8 mouse cellular contexts compared by ENCODE assay signal in genomic region chr7:116039196-116039537, GRCm38 (mm10). TPM values are rescaled to one million over a fixed set of nuclear protein-coding genes. Genes with fewer than 3 reads are reported as not detected.
DNase-seq lines count a peak whose midpoint lies in the region; ATAC-seq and TF ChIP-seq lines count a peak whose summit lies in the region.

TSS of gene 1110004F10Rik (plus strand) at chr7:116039397.

- H3K9me3 ChIP-seq in lung, embryonic 14.5 days (ENCODE audit: low read depth, low read length) = no peaks in the 10 kb centered on the region
- H3K9me3 ChIP-seq in hindbrain, embryonic 13.5 days = no peaks in the 10 kb centered on the region
- H3K9me3 ChIP-seq in neural tube, embryonic 15.5 days (replicated peaks) = no peaks in the 10 kb centered on the region

- peak within 1 kb of the TSS; percentile 24; the same call in 1 of the 2 replicates for H3K9ac ChIP-seq in lung, embryonic 14.5 days
- H3K9ac ChIP-seq in hindbrain, embryonic 13.5 days = peak within 1 kb of the TSS; percentile 71
- H3K9ac ChIP-seq in liver, adult 2 months (ENCODE audit: low read depth, low read length) = peak within 1 kb of the TSS; percentile 12; the same call in 1 of the 2 replicates
- H3K9ac ChIP-seq in neural tube, embryonic 15.5 days (replicated peaks) = peak within 1 kb of the TSS; percentile 51

- 0 out of 2 replicates have a peak, but pooled peaks have one; percentile 19 for ATAC-seq in lung, embryonic 14.5 days (ENCODE audit: insufficient read depth)
- no peak; the same call in 1 of the 2 replicates for ATAC-seq in hindbrain, embryonic 13.5 days (ENCODE audit: low FRiP score)
- ATAC-seq in neural tube, embryonic 15.5 days (ENCODE audit: low FRiP score) = no peak; the same call in 1 of the 2 replicates

- no peaks in the 10 kb centered on the region for H3K79me2 ChIP-seq in liver, adult 2 months (ENCODE audit: control insufficient read depth, insufficient read depth, low read length)

- H3K36me3 ChIP-seq in lung, embryonic 14.5 days (ENCODE audit: insufficient read depth) = no peaks in the 10 kb centered on the region
- no peaks in the 10 kb centered on the region for H3K36me3 ChIP-seq in hindbrain, embryonic 13.5 days
- H3K36me3 ChIP-seq in liver, adult 2 months (ENCODE audit: control insufficient read depth, insufficient read depth, low read length) = no peaks in the 10 kb centered on the region
- H3K36me3 ChIP-seq in neural tube, embryonic 15.5 days = no peaks in the 10 kb centered on the region

- TF ChIP-seq CTCF in lung, embryonic 14.5 days (IDR thresholded peaks at IDR 0.05; ENCODE audit: low read depth) = no peak
- TF ChIP-seq CTCF in liver, adult 2 months (IDR thresholded peaks at IDR 0.05; ENCODE audit: low read depth, low read length) = no peak

- H3K27me3 ChIP-seq in lung, embryonic 14.5 days (ENCODE audit: insufficient read depth, low read length) = peaks cover 42% of the 10 kb centered on the region
- H3K27me3 ChIP-seq in hindbrain, embryonic 13.5 days = peaks cover 74% of the 10 kb centered on the region
- H3K27me3 ChIP-seq in liver, adult 2 months (ENCODE audit: control insufficient read depth, insufficient read depth, low read length) = peaks cover 12% of the 10 kb centered on the region
- H3K27me3 ChIP-seq in neural tube, embryonic 15.5 days (replicated peaks) = peaks cover 53% of the 10 kb centered on the region

- no peaks in the 10 kb centered on the region for H3K4me1 ChIP-seq in lung, embryonic 14.5 days (ENCODE audit: insufficient read depth)
- peaks cover 30% of the 10 kb centered on the region for H3K4me1 ChIP-seq in hindbrain, embryonic 13.5 days (replicated peaks)
- peaks cover 8% of the 10 kb centered on the region for H3K4me1 ChIP-seq in liver, adult 2 months (ENCODE audit: control insufficient read depth, insufficient read depth, low read length)
- peaks cover 34% of the 10 kb centered on the region for H3K4me1 ChIP-seq in neural tube, embryonic 15.5 days

- H3K4me2 ChIP-seq in lung, embryonic 14.5 days = peak within 1 kb of the TSS; percentile 99
- peak within 1 kb of the TSS; percentile 88 for H3K4me2 ChIP-seq in hindbrain, embryonic 13.5 days
- H3K4me2 ChIP-seq in neural tube, embryonic 15.5 days = peak within 1 kb of the TSS; percentile 99

- peak; percentile 14 for DNase-seq in lung, embryonic 14.5 days
- no peak for DNase-seq in lung, postnatal 36 days
- DNase-seq in adrenal gland, postnatal 10 days = no peak
- peak; percentile 9 for DNase-seq in gastrocnemius, adult 18-20 months (ENCODE audit: low spot score)
- DNase-seq in liver, adult 2 months (ENCODE audit: extremely low read depth, low read depth, low spot score) = peak; percentile 1
- DNase-seq in cerebellum, adult 11-12 months = no peak

- H3K27ac ChIP-seq in lung, embryonic 14.5 days (ENCODE audit: low read depth) = no peak within 1 kb of the TSS
- H3K27ac ChIP-seq in hindbrain, embryonic 13.5 days = peak within 1 kb of the TSS; percentile 37; the same call in 1 of the 2 replicates
- H3K27ac ChIP-seq in liver, adult 2 months (replicated peaks; ENCODE audit: insufficient read depth, low read depth, low read length) = no peak within 1 kb of the TSS
- peak within 1 kb of the TSS; percentile 71 for H3K27ac ChIP-seq in neural tube, embryonic 15.5 days (replicated peaks)

- no peak for TF ChIP-seq POLR2A in liver, adult 2 months (IDR thresholded peaks at IDR 0.05; ENCODE audit: extremely low read depth, insufficient read depth, low read length)

- under 1% methylated on average over 11 of the region's 11 CpGs for WGBS in lung, embryonic 14.5 days
- WGBS in hindbrain, embryonic 13.5 days = 2% methylated on average over 11 of the region's 11 CpGs
- WGBS in liver, adult 2 months = 8% methylated on average over 11 of the region's 11 CpGs
- WGBS in neural tube, embryonic 15.5 days = 0% methylated on average over 10 of the region's 11 CpGs

- peak within 1 kb of the TSS; percentile 50 for H3K4me3 ChIP-seq in lung, embryonic 14.5 days (ENCODE audit: low read depth, low read length)
- H3K4me3 ChIP-seq in hindbrain, embryonic 13.5 days = peak within 1 kb of the TSS; percentile 48
- H3K4me3 ChIP-seq in liver, adult 2 months (ENCODE audit: insufficient read depth, low read depth, low read length) = peak within 1 kb of the TSS; percentile 47
- peak within 1 kb of the TSS; percentile 52 for H3K4me3 ChIP-seq in neural tube, embryonic 15.5 days (replicated peaks)

RNA-seq across cellular contexts. Expression of gene 1110004F10Rik, which starts in this region (rescaled TPM):
- 275 and 286 TPM in 2 replicates for polyA plus RNA-seq in lung, embryonic 14.5 days (2014; fragmentation: Nextera tagmentation; extraction: Ambion mirVana)
- 10 to 100 TPM; 91.7 to 93.5 TPM for total RNA-seq in adrenal gland, postnatal 10 days (2021)
- 10 to 100 TPM; 44.7 to 46.5 TPM for total RNA-seq in gastrocnemius, adult 18-20 months (2021)
- 311 and 322 TPM in 2 replicates for polyA plus RNA-seq in hindbrain, embryonic 13.5 days (2015; fragmentation: Nextera tagmentation; extraction: Ambion mirVana)
- 38.1 and 44.8 TPM in 2 replicates for total RNA-seq in liver, adult 2 months (2014; rRNA removed)
- 30.4 and 32.1 TPM in 2 replicates for polyA plus RNA-seq in liver, adult 2 months (2012; rRNA removed)
- 287 and 295 TPM in 2 replicates for polyA plus RNA-seq in neural tube, embryonic 15.5 days (2015; fragmentation: Nextera tagmentation; extraction: Ambion mirVana)

Comparison
In these comparisons a context has a peak if more than half of its experiments do, and no peak if none do; other contexts are left out.
1. DNase-seq: peak in lung, embryonic 14.5 days (single experiment), gastrocnemius, adult 18-20 months (single experiment) and liver, adult 2 months (single experiment); none in lung, postnatal 36 days (single experiment), adrenal gland, postnatal 10 days (single experiment) and cerebellum, adult 11-12 months (single experiment).
2. H3K27ac ChIP-seq: peak in hindbrain, embryonic 13.5 days (single experiment) and neural tube, embryonic 15.5 days (single experiment); none in lung, embryonic 14.5 days (single experiment) and liver, adult 2 months (single experiment).
3. H3K9ac ChIP-seq: peak in every context shown above with its lines; median percentile 71 in hindbrain, embryonic 13.5 days; 51 in neural tube, embryonic 15.5 days; 24 in lung, embryonic 14.5 days; 12 in liver, adult 2 months.
4. Peak in every context shown above with its lines, with median percentiles within 50 percentile points of each other: H3K4me2 ChIP-seq and H3K4me3 ChIP-seq.